Mouse (Mus musculus): ENCODE data around the gene Acss2. TPM values are rescaled to one million over a fixed set of nuclear protein-coding genes. Genes with fewer than 3 reads are reported as not detected.

The Acss2 gene
- polyA plus RNA-seq, 1 experiment from 2014 or later = 9.1 TPM

GRCm38 (mm10) chr2:155582996-155583395, 65.2 kb downstream of the Acss2 start:
- Histone ChIP-seq H3K27ac (replicated peaks) (no peak overlapping the region), H3K9me3 (no peaks in the 10 kb centered on the region), H3K4me1 (no peaks in the 10 kb centered on the region; the same call in 1 of the 2 replicates), H3K27me3 (replicated peaks; ENCODE audit: low read depth, poor library complexity, severe bottlenecking) (no peaks in the 10 kb centered on the region), H3K36me3 (replicated peaks) (no peaks in the 10 kb centered on the region), H3K4me3 (no peak overlapping the region)
- DNase-seq (ENCODE audit: low spot score) = no peak
- WGBS = 86% methylated on average over 5 of the region's 5 CpGs

- Histone ChIP-seq H3K27me3 (replicated peaks; ENCODE audit: low read depth, poor library complexity, severe bottlenecking) (no peaks in the 10 kb centered on the region), H3K36me3 (replicated peaks) (no peaks in the 10 kb centered on the region), H3K4me3 (no peak overlapping the region), H3K4me1 (no peaks in the 10 kb centered on the region; the same call in 1 of the 2 replicates), H3K9me3 (no peaks in the 10 kb centered on the region), H3K27ac (replicated peaks) (no peak overlapping the region)
- DNase-seq (ENCODE audit: low spot score) = peak; percentile 57
- 45% methylated on average over 5 of the region's 5 CpGs for WGBS
These were observed 66.3 kb downstream of the Acss2 start for GRCm38 (mm10) chr2:155583927-155584530.

- H3K4me3 ChIP-seq = no peak overlapping the region
- no peak for DNase-seq (ENCODE audit: low spot score)
- no peak overlapping the region for H3K27ac ChIP-seq (replicated peaks)
- H3K9me3 ChIP-seq = no peaks in the 10 kb centered on the region
- H3K4me1 ChIP-seq = no peaks in the 10 kb centered on the region; the same call in 1 of the 2 replicates
- no peaks in the 10 kb centered on the region for H3K27me3 ChIP-seq (replicated peaks; ENCODE audit: low read depth, poor library complexity, severe bottlenecking)
- 86% methylated on average over 9 of the region's 9 CpGs for WGBS
- no peaks in the 10 kb centered on the region for H3K36me3 ChIP-seq (replicated peaks)
These were observed 67.3 kb downstream of the Acss2 start for GRCm38 (mm10) chr2:155585082-155585481.

- Histone ChIP-seq H3K4me1 (no peaks in the 10 kb centered on the region; the same call in 1 of the 2 replicates), H3K27ac (replicated peaks) (no peak overlapping the region), H3K36me3 (replicated peaks) (no peaks in the 10 kb centered on the region), H3K27me3 (replicated peaks; ENCODE audit: low read depth, poor library complexity, severe bottlenecking) (no peaks in the 10 kb centered on the region), H3K4me3 (no peak overlapping the region), H3K9me3 (no peaks in the 10 kb centered on the region)
- no peak for DNase-seq (ENCODE audit: low spot score)
- WGBS = 64% methylated on average over 10 of the region's 10 CpGs
These were observed 67.7 kb downstream of the Acss2 start for GRCm38 (mm10) chr2:155585486-155585885.

GRCm38 (mm10) chr2:155588136-155588535, 70.4 kb downstream of the Acss2 start:
- WGBS = 78% methylated on average over 3 of the region's 3 CpGs
- no peak for DNase-seq (ENCODE audit: low spot score)
- peaks cover 17% of the 10 kb centered on the region for H3K4me1 ChIP-seq
- H3K27ac ChIP-seq (replicated peaks) = no peak overlapping the region
- H3K9me3 ChIP-seq = no peaks in the 10 kb centered on the region
- H3K4me3 ChIP-seq = no peak overlapping the region
- no peaks in the 10 kb centered on the region for H3K27me3 ChIP-seq (replicated peaks; ENCODE audit: low read depth, poor library complexity, severe bottlenecking)
- H3K36me3 ChIP-seq (replicated peaks) = no peaks in the 10 kb centered on the region

- no peaks in the 10 kb centered on the region for H3K36me3 ChIP-seq (replicated peaks)
- H3K4me1 ChIP-seq = peaks cover 18% of the 10 kb centered on the region
- H3K9me3 ChIP-seq = no peaks in the 10 kb centered on the region
- H3K4me3 ChIP-seq = no peak overlapping the region
- no peak for DNase-seq (ENCODE audit: low spot score)
- no peaks in the 10 kb centered on the region for H3K27me3 ChIP-seq (replicated peaks; ENCODE audit: low read depth, poor library complexity, severe bottlenecking)
- 79% methylated on average over 6 of the region's 6 CpGs for WGBS
- no peak overlapping the region for H3K27ac ChIP-seq (replicated peaks)
These were observed 71.8 kb downstream of the Acss2 start for GRCm38 (mm10) chr2:155589521-155589920.

- no peaks in the 10 kb centered on the region for H3K9me3 ChIP-seq
- 84% methylated on average over 2 of the region's 2 CpGs for WGBS
- H3K4me3 ChIP-seq = peak overlapping the region; percentile 62; the same call in 1 of the 2 replicates
- no peaks in the 10 kb centered on the region for H3K27me3 ChIP-seq (replicated peaks; ENCODE audit: low read depth, poor library complexity, severe bottlenecking)
- H3K36me3 ChIP-seq (replicated peaks) = no peaks in the 10 kb centered on the region
- DNase-seq (ENCODE audit: low spot score) = no peak
- H3K4me1 ChIP-seq = peaks cover 18% of the 10 kb centered on the region
- H3K27ac ChIP-seq (replicated peaks) = no peak overlapping the region
These were observed 73.1 kb downstream of the Acss2 start for GRCm38 (mm10) chr2:155590876-155591275.

- peak overlapping the region; percentile 88 for H3K27ac ChIP-seq (replicated peaks)
- WGBS = 6% methylated on average over 6 of the region's 6 CpGs
- H3K27me3 ChIP-seq (replicated peaks; ENCODE audit: low read depth, poor library complexity, severe bottlenecking) = no peaks in the 10 kb centered on the region
- no peak for DNase-seq (ENCODE audit: low spot score)
- no peaks in the 10 kb centered on the region for H3K9me3 ChIP-seq
- H3K36me3 ChIP-seq (replicated peaks) = no peaks in the 10 kb centered on the region
- peak overlapping the region; percentile 62 for H3K4me3 ChIP-seq
- peaks cover 18% of the 10 kb centered on the region for H3K4me1 ChIP-seq
These were observed 73.9 kb downstream of the Acss2 start for GRCm38 (mm10) chr2:155591676-155592075.

GRCm38 (mm10) chr2:155592137-155592853, 74.5 kb downstream of the Acss2 start, which contains the start of gene Gss:
Gene Gss (minus strand): TSS chr2:155592810.
- DNase-seq (ENCODE audit: low spot score) = peak; percentile 100
- WGBS = under 1% methylated on average over 53 of the region's 53 CpGs
- Histone ChIP-seq H3K4me3 (peak within 1 kb of the TSS; percentile 62), H3K9me3 (no peaks in the 10 kb centered on the region), H3K27ac (replicated peaks) (peak within 1 kb of the TSS; percentile 88), H3K36me3 (replicated peaks) (no peaks in the 10 kb centered on the region), H3K27me3 (replicated peaks; ENCODE audit: low read depth, poor library complexity, severe bottlenecking) (no peaks in the 10 kb centered on the region), H3K4me1 (peaks cover 18% of the 10 kb centered on the region)

- H3K4me3 ChIP-seq = peak overlapping the region; percentile 62
- no peaks in the 10 kb centered on the region for H3K9me3 ChIP-seq
- H3K4me1 ChIP-seq = peaks cover 18% of the 10 kb centered on the region
- no peaks in the 10 kb centered on the region for H3K36me3 ChIP-seq (replicated peaks)
- H3K27ac ChIP-seq (replicated peaks) = peak overlapping the region; percentile 88
- WGBS = under 1% methylated on average over 9 of the region's 9 CpGs
- no peaks in the 10 kb centered on the region for H3K27me3 ChIP-seq (replicated peaks; ENCODE audit: low read depth, poor library complexity, severe bottlenecking)
- DNase-seq (ENCODE audit: low spot score) = no peak
These were observed 75.1 kb downstream of the Acss2 start for GRCm38 (mm10) chr2:155592854-155593283.

- Histone ChIP-seq H3K4me1 (peaks cover 18% of the 10 kb centered on the region), H3K9me3 (no peaks in the 10 kb centered on the region), H3K4me3 (no peak overlapping the region), H3K36me3 (replicated peaks) (no peaks in the 10 kb centered on the region), H3K27me3 (replicated peaks; ENCODE audit: low read depth, poor library complexity, severe bottlenecking) (no peaks in the 10 kb centered on the region), H3K27ac (replicated peaks) (no peak overlapping the region)
- WGBS = 81% methylated on average over 6 of the region's 6 CpGs
- no peak for DNase-seq (ENCODE audit: low spot score)
These were observed 77.8 kb downstream of the Acss2 start for GRCm38 (mm10) chr2:155595516-155595915.

- Histone ChIP-seq H3K4me3 (no peak overlapping the region), H3K4me1 (peaks cover 15% of the 10 kb centered on the region), H3K36me3 (replicated peaks) (no peaks in the 10 kb centered on the region), H3K27ac (replicated peaks) (no peak overlapping the region), H3K27me3 (replicated peaks; ENCODE audit: low read depth, poor library complexity, severe bottlenecking) (no peaks in the 10 kb centered on the region), H3K9me3 (no peaks in the 10 kb centered on the region)
- WGBS = 71% methylated on average over 3 of the region's 3 CpGs
- DNase-seq (ENCODE audit: low spot score) = no peak
These were observed 86.0 kb downstream of the Acss2 start for GRCm38 (mm10) chr2:155603707-155604106.
